Mouse (Mus musculus): ENCODE data around the gene Treml2. TPM values are rescaled to one million over a fixed set of nuclear protein-coding genes. Genes with fewer than 3 reads are reported as not detected.

Gene Treml2
- polyA plus RNA-seq, 1 experiment from 2014 or later, result not detected

- H3K36me3 ChIP-seq (ENCODE audit: control insufficient read depth, insufficient read depth), result no peaks in the 10 kb centered on the region
- no peak for ATAC-seq
- no peak overlapping the region for H3K9ac ChIP-seq (replicated peaks; ENCODE audit: low read depth, low read length)
- H3K27ac ChIP-seq (ENCODE audit: low read length), result no peak overlapping the region
- H3K27me3 ChIP-seq (replicated peaks; ENCODE audit: control insufficient read depth, insufficient read depth, low read length), result no peaks in the 10 kb centered on the region
- no peak overlapping the region for H3K4me2 ChIP-seq (ENCODE audit: low read length)
- H3K4me1 ChIP-seq (replicated peaks; ENCODE audit: control insufficient read depth, insufficient read depth, low read length), result no peaks in the 10 kb centered on the region
- no peaks in the 10 kb centered on the region for H3K9me3 ChIP-seq (ENCODE audit: control insufficient read depth, low read length)
- no peak overlapping the region for H3K4me3 ChIP-seq (replicated peaks; ENCODE audit: low read length)
- 89% methylated on average over 1 of the region's 1 CpGs for WGBS
Measured at GRCm38 (mm10) chr17:48267591-48267990, 31.7 kb upstream of the Treml2 start.

GRCm38 (mm10) chr17:48268276-48268675, 31.0 kb upstream of the Treml2 start:
- ATAC-seq, result no peak
- H3K4me2 ChIP-seq (ENCODE audit: low read length), result no peak overlapping the region

GRCm38 (mm10) chr17:48269833-48270232, 29.5 kb upstream of the Treml2 start:
- ATAC-seq, result no peak

More at GRCm38 (mm10) chr17:48268276-48268675, 31.0 kb upstream of the Treml2 start:
- Histone ChIP-seq H3K4me3 (replicated peaks; ENCODE audit: low read length) (no peak overlapping the region), H3K9me3 (ENCODE audit: control insufficient read depth, low read length) (no peaks in the 10 kb centered on the region), H3K4me1 (replicated peaks; ENCODE audit: control insufficient read depth, insufficient read depth, low read length) (no peaks in the 10 kb centered on the region), H3K9ac (replicated peaks; ENCODE audit: low read depth, low read length) (no peak overlapping the region), H3K27me3 (replicated peaks; ENCODE audit: control insufficient read depth, insufficient read depth, low read length) (no peaks in the 10 kb centered on the region), H3K27ac (ENCODE audit: low read length) (no peak overlapping the region), H3K36me3 (ENCODE audit: control insufficient read depth, insufficient read depth) (no peaks in the 10 kb centered on the region)

GRCm38 (mm10) chr17:48272158-48272557, 27.1 kb upstream of the Treml2 start:
- H3K4me2 ChIP-seq (ENCODE audit: low read length), result no peak overlapping the region
- 85% methylated on average over 5 of the region's 5 CpGs for WGBS
- no peaks in the 10 kb centered on the region for H3K27me3 ChIP-seq (replicated peaks; ENCODE audit: control insufficient read depth, insufficient read depth, low read length)
- ATAC-seq, result no peak
- no peaks in the 10 kb centered on the region for H3K36me3 ChIP-seq (ENCODE audit: control insufficient read depth, insufficient read depth)
- no peaks in the 10 kb centered on the region for H3K4me1 ChIP-seq (replicated peaks; ENCODE audit: control insufficient read depth, insufficient read depth, low read length)
- no peaks in the 10 kb centered on the region for H3K9me3 ChIP-seq (ENCODE audit: control insufficient read depth, low read length)
- H3K27ac ChIP-seq (ENCODE audit: low read length), result no peak overlapping the region
- H3K4me3 ChIP-seq (replicated peaks; ENCODE audit: low read length), result no peak overlapping the region
- no peak overlapping the region for H3K9ac ChIP-seq (replicated peaks; ENCODE audit: low read depth, low read length)

More at GRCm38 (mm10) chr17:48269833-48270232, 29.5 kb upstream of the Treml2 start:
- 83% methylated on average over 4 of the region's 4 CpGs for WGBS
- H3K4me3 ChIP-seq (replicated peaks; ENCODE audit: low read length), result no peak overlapping the region
- no peak overlapping the region for H3K4me2 ChIP-seq (ENCODE audit: low read length)
- H3K27me3 ChIP-seq (replicated peaks; ENCODE audit: control insufficient read depth, insufficient read depth, low read length), result no peaks in the 10 kb centered on the region
- H3K9ac ChIP-seq (replicated peaks; ENCODE audit: low read depth, low read length), result no peak overlapping the region
- no peaks in the 10 kb centered on the region for H3K9me3 ChIP-seq (ENCODE audit: control insufficient read depth, low read length)
- no peak overlapping the region for H3K27ac ChIP-seq (ENCODE audit: low read length)
- H3K36me3 ChIP-seq (ENCODE audit: control insufficient read depth, insufficient read depth), result no peaks in the 10 kb centered on the region
- no peaks in the 10 kb centered on the region for H3K4me1 ChIP-seq (replicated peaks; ENCODE audit: control insufficient read depth, insufficient read depth, low read length)

GRCm38 (mm10) chr17:48272598-48272997, 26.7 kb upstream of the Treml2 start:
- Histone ChIP-seq H3K9ac (replicated peaks; ENCODE audit: low read depth, low read length) (no peak overlapping the region), H3K27me3 (replicated peaks; ENCODE audit: control insufficient read depth, insufficient read depth, low read length) (no peaks in the 10 kb centered on the region), H3K4me2 (ENCODE audit: low read length) (no peak overlapping the region), H3K9me3 (ENCODE audit: control insufficient read depth, low read length) (no peaks in the 10 kb centered on the region), H3K4me1 (replicated peaks; ENCODE audit: control insufficient read depth, insufficient read depth, low read length) (no peaks in the 10 kb centered on the region), H3K36me3 (ENCODE audit: control insufficient read depth, insufficient read depth) (no peaks in the 10 kb centered on the region), H3K4me3 (replicated peaks; ENCODE audit: low read length) (no peak overlapping the region), H3K27ac (ENCODE audit: low read length) (no peak overlapping the region)
- ATAC-seq, result no peak
- 92% methylated on average over 4 of the region's 4 CpGs for WGBS

- no peaks in the 10 kb centered on the region for H3K9me3 ChIP-seq (ENCODE audit: control insufficient read depth, low read length)
- H3K9ac ChIP-seq (replicated peaks; ENCODE audit: low read depth, low read length), result no peak overlapping the region
- H3K27ac ChIP-seq (ENCODE audit: low read length), result no peak overlapping the region
- H3K36me3 ChIP-seq (ENCODE audit: control insufficient read depth, insufficient read depth), result no peaks in the 10 kb centered on the region
- WGBS, result 82% methylated on average over 4 of the region's 4 CpGs
- no peak for ATAC-seq
- no peaks in the 10 kb centered on the region for H3K27me3 ChIP-seq (replicated peaks; ENCODE audit: control insufficient read depth, insufficient read depth, low read length)
- no peaks in the 10 kb centered on the region for H3K4me1 ChIP-seq (replicated peaks; ENCODE audit: control insufficient read depth, insufficient read depth, low read length)
- no peak overlapping the region for H3K4me3 ChIP-seq (replicated peaks; ENCODE audit: low read length)
- no peak overlapping the region for H3K4me2 ChIP-seq (ENCODE audit: low read length)
Measured at GRCm38 (mm10) chr17:48274098-48274497, 25.2 kb upstream of the Treml2 start.

GRCm38 (mm10) chr17:48274885-48275284, 24.4 kb upstream of the Treml2 start:
- H3K27ac ChIP-seq (ENCODE audit: low read length), result no peak overlapping the region
- H3K9ac ChIP-seq (replicated peaks; ENCODE audit: low read depth, low read length), result no peak overlapping the region
- H3K4me2 ChIP-seq (ENCODE audit: low read length), result no peak overlapping the region
- no peaks in the 10 kb centered on the region for H3K36me3 ChIP-seq (ENCODE audit: control insufficient read depth, insufficient read depth)
- WGBS, result 21% methylated on average over 6 of the region's 6 CpGs
- no peaks in the 10 kb centered on the region for H3K4me1 ChIP-seq (replicated peaks; ENCODE audit: control insufficient read depth, insufficient read depth, low read length)
- H3K4me3 ChIP-seq (replicated peaks; ENCODE audit: low read length), result no peak overlapping the region
- no peaks in the 10 kb centered on the region for H3K9me3 ChIP-seq (ENCODE audit: control insufficient read depth, low read length)
- peak; percentile 58 for ATAC-seq
- H3K27me3 ChIP-seq (replicated peaks; ENCODE audit: control insufficient read depth, insufficient read depth, low read length), result no peaks in the 10 kb centered on the region

- H3K27me3 ChIP-seq (replicated peaks; ENCODE audit: control insufficient read depth, insufficient read depth, low read length), result no peaks in the 10 kb centered on the region
- H3K4me3 ChIP-seq (replicated peaks; ENCODE audit: low read length), result no peak overlapping the region
- ATAC-seq, result no peak
- H3K9me3 ChIP-seq (ENCODE audit: control insufficient read depth, low read length), result no peaks in the 10 kb centered on the region
- no peaks in the 10 kb centered on the region for H3K4me1 ChIP-seq (replicated peaks; ENCODE audit: control insufficient read depth, insufficient read depth, low read length)
- 49% methylated on average over 7 of the region's 7 CpGs for WGBS
- no peak overlapping the region for H3K27ac ChIP-seq (ENCODE audit: low read length)
- no peak overlapping the region for H3K9ac ChIP-seq (replicated peaks; ENCODE audit: low read depth, low read length)
- H3K4me2 ChIP-seq (ENCODE audit: low read length), result no peak overlapping the region
- H3K36me3 ChIP-seq (ENCODE audit: control insufficient read depth, insufficient read depth), result no peaks in the 10 kb centered on the region
Measured at GRCm38 (mm10) chr17:48275736-48276135, 23.6 kb upstream of the Treml2 start.

- Histone ChIP-seq H3K9ac (replicated peaks; ENCODE audit: low read depth, low read length) (no peak overlapping the region), H3K36me3 (ENCODE audit: control insufficient read depth, insufficient read depth) (no peaks in the 10 kb centered on the region), H3K4me2 (ENCODE audit: low read length) (no peak overlapping the region), H3K9me3 (ENCODE audit: control insufficient read depth, low read length) (no peaks in the 10 kb centered on the region), H3K27ac (ENCODE audit: low read length) (no peak overlapping the region), H3K4me1 (replicated peaks; ENCODE audit: control insufficient read depth, insufficient read depth, low read length) (peaks cover 10% of the 10 kb centered on the region), H3K27me3 (replicated peaks; ENCODE audit: control insufficient read depth, insufficient read depth, low read length) (no peaks in the 10 kb centered on the region), H3K4me3 (replicated peaks; ENCODE audit: low read length) (no peak overlapping the region)
- no peak for ATAC-seq
Measured at GRCm38 (mm10) chr17:48278381-48278780, 20.9 kb upstream of the Treml2 start.

- Histone ChIP-seq H3K36me3 (ENCODE audit: control insufficient read depth, insufficient read depth) (no peaks in the 10 kb centered on the region), H3K4me1 (replicated peaks; ENCODE audit: control insufficient read depth, insufficient read depth, low read length) (peaks cover 10% of the 10 kb centered on the region), H3K9me3 (ENCODE audit: control insufficient read depth, low read length) (no peaks in the 10 kb centered on the region), H3K27ac (ENCODE audit: low read length) (no peak overlapping the region), H3K4me3 (replicated peaks; ENCODE audit: low read length) (no peak overlapping the region), H3K9ac (replicated peaks; ENCODE audit: low read depth, low read length) (no peak overlapping the region), H3K27me3 (replicated peaks; ENCODE audit: control insufficient read depth, insufficient read depth, low read length) (no peaks in the 10 kb centered on the region), H3K4me2 (ENCODE audit: low read length) (no peak overlapping the region)
- ATAC-seq, result no peak
- 88% methylated on average over 4 of the region's 4 CpGs for WGBS
Measured at GRCm38 (mm10) chr17:48279002-48279401, 20.3 kb upstream of the Treml2 start.

Measured in forebrain, embryonic 16.5 days (tissue).